Mouse (Mus musculus) neural tube, embryonic 10.5 days (tissue): Measurements from ENCODE around the gene Acod1.
A peak's percentile ranks its signal among the peaks of the same experiment; 100 is the strongest.

Experiments used
- DNase-seq: peaks from one replicate; pipeline ENCODE4 v3.0.0-alpha.2; 2017; ENCODE audit warnings: low spot score; ENCODE audit errors: extremely low spot score

The Acod1 gene

DNA sequence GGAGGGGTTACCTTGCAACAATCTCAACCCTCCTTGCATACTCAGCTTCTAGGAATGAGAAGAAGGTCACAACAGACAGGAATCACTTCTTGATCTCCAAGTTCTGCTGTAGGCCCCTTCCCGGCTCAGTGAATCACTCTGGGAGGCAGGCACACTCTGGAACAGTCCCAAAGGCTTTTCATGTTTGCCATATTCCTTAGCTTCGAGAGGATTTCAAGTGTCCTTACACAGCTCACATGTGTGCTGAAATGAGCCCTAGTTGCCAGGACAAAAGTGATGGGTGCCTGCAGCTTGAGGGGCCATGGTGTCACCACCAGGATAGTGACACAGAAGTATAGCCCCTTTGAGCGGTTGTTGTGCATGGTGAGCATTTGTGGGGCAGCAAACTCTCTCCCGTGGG, 26.0 kb downstream of the Acod1 start:
- DNase-seq: no peak

DNA sequence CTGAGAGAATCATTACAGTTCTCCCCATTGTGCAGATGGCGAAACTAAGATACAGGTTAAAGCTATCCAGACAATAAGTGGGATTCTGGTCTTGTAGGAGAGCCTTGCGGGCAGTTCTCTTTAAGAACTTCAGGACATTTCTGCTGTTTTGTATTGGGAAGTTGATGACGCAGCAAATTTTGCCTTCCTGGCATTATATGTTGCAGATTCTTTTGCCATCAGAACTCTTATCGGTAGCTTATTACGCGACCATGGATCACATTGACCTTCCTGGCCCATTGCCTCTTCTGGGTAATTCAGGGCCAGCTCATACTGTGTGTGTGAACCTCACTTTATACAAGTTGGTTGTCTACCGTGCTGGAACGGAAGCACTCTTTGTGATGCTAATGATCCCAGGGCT, 27.0 kb downstream of the Acod1 start:
- no peak for DNase-seq

DNA sequence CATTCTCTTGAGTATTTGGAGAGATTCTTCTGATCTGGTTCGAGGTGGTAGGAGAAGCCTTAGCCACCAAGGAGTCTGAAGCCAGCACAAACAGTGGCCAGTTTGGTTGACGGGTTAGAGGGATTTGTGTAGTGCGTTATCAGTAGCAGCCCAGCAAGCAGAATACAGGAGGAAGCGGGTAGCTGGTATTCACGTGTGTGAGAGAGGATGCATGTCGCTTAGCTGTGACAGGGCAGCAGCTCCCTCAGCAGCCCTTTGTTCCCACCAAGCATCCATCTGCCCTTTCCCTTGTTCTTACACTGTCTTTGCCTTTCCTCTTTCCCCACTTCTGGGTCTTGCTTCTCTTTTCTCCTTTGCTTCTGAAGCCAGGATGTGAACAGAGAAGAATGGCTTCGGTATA, 28.4 kb downstream of the Acod1 start:
- DNase-seq: no peak

DNA sequence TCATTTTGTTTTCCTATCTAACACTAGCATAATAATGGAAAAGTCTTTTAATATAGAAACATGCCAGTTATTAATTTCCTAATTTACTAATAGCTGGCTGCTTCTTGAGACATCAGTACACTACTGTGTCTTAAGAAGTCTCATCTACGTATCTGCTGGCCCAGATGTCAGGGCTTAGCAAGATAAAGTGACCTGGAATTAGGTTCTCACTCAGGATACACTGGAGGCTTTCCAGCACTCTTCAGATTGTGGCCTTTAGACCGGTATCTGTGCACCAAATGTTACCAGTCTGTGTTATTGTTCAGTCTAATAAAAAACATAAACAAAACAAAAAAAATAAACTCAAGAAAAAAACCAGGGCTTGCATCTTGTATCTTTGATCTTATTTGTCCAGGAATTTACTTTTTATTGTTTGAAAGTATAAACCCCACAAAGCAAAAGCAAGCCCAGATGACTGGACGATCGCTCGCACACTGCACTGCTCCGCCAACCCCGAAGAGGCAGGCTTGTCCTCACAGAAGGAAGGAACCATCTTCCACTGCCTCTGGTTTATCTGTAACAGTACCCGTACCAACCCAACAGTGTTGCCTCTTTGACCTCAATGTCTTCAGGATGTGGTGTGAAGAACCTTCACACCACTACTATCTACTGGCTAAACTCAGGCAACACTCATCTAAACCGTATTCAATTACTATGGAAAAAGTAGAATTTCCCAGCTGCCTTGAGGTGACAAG, 30.7 kb downstream of the Acod1 start:
- DNase-seq: no peak

DNA sequence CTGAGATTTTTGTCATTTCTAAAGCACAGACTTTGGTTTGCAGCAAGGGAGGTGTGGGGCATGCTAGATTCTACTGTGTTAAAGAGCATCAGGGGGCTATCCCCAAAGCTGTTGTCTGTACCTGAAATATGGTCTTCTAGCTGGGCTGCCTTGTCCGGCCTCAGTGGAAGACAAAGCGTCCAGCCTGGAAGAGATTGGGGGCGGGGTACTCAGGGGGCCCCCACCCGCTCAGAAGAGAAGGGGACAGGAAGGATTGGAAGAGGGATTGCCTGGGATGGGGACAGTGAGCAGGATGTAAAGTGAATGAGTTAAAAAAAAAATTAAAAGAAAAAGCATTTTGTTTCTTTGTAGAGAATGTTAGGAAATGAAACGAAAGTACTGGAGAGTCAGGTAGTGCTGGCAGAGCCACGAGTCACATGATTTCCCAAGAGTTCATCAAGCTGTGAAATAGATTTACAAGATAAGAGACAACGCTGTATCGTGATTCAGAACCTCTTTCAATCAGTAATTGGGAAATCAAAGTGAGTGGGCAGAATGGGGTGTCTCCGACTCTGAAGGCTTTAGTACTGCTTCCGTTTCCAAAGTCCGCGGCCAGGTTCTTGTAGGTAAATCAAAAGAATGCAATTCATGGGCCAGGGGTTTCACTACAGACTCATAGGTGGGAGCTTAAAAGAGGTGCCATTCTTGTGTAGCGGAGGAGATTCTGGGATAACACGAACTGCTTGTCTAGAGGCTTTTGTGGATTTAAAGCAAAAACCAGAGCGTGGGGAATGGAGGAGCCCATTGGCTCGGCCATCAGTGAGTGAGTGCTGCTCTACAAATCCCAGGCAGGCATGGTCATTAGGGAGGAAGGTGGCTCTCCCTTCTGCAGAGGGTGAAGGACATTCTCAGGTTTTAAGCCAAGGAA, 31.5 kb downstream of the Acod1 start:
- DNase-seq: no peak

DNA sequence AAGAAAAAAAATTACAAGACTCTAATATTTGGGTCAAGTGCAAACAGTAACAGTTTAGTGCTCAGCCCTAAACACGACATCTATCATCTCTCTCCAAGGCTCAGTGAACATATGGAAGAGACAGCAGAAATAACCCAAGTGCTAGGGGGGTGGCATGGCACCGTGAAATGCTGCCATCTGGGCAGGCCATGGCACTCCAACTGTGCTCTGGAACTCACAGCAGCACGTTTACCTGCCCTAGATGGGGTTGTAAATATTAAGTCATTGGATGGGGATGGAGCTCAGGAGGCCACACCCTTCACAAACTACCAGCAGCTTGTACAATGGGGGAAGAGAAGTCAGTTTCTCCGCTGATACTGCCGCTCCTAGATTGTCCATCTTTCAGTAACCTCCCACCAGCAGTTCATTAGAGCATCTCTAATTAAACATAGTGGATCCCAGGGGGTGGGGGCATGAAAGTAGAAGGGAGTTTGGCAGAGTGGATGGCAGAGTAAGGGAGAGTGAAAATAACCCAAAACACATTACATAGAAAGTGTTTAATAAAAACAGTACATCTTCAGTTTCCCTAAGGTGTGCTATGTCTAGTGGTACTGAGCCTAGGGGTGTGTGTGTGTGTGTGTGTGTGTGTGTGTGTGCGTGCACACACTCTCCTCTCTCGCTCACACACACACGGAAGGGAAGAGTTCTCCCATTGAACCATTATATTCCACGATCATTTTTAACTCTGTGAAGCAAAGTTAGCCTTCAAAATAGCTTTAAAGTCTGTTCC, 32.6 kb downstream of the Acod1 start:
- DNase-seq: no peak

DNA sequence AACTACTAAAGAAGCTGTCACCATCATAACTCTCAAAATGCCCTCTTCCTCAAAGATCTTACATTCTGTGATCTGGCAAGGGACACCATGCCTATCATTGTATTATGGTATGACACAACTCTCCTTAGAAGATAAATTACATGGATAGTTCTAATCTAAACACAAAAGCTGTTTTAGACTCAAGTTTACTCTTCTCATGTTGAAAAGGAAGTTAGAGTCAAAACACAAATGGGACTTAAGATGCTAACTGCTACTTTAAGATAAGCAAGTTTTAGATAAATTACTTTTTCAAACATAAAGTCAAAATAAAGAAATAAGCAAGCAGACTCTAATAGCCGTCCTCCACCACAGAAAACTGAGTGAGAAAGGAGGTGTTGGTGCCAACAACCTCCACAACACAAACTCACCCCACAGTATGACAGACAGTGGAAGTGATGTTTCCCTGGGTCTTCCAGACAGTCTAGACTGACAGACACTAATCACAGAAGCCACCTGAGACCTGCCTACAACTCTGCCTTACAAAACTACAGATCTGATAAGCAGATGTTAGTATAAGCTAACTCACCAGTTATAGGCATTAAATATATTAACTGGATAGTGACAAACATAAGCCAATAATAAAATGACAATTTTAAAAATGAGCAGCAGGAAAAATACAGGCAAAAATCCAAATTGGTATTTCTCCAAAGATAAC, 39.2 kb downstream of the Acod1 start:
- no peak for DNase-seq

DNA sequence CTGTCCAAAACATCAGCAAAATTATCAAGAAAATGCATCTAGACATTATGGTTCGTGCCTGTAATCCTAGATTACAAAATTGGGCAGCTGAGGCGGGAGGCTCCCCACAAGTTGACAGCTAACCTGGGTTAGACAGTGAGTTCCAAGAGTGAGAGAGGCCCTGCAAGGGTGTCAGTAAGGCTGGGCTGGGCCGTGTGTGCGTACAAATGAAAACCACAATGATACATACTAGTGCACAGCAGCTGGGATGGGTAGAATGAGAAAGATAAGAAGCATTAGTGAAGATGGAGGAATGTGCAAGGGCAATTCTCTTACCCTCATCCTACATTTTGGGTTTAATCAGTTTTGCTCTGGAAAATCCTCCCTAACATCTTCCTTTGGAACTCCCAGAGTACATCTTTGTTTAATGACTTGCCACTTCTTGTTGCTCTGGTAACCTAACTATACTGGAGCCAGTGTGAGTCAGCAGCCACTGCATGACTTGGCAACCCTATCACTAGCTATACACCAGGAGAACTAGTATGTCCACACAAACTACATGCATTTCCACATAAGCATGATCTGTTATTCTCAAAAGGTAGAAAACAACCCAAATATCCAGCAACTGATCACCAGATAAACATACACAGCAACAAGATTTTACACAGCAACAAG, 40.0 kb downstream of the Acod1 start:
- no peak for DNase-seq

DNA sequence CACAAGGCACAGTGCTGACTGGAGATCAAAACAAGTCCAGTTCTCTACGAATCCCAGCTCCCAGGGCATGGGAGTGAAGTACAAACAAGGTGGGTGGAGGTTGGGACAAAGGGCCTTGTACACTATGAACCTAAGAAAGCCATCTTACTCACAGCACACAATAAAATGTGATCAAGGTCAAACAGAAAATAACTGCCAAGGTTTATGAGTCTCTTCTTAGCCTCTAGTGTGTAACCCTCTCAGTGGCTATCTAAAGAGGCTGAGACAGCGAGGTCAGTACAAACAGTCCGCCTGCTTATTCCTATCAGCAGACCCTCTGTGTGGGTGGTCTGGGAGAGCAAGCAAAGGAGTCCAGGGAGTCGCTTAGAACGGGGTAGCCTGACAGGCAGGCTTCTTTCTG, 41.1 kb downstream of the Acod1 start:
- DNase-seq: no peak

DNA sequence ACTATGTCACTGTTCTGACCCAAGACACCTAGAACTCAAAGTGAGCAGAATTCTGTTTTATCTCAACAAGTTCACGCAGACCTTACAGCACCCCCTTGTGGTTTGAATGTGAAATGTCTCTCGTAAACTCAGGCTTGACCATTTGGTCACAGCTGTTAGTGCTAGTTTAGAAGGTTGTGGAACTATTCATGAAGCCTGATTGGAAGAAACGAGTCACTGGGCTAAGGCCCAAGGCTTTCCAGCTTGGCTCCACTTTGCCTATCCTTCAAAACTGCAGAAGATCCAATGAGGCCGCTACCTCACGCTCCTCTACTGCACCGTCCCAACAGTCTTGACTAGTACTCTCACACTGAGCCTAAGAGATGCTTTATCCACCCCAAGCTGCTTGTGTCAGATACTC, 41.8 kb downstream of the Acod1 start:
- peak; percentile 32 for DNase-seq

DNA sequence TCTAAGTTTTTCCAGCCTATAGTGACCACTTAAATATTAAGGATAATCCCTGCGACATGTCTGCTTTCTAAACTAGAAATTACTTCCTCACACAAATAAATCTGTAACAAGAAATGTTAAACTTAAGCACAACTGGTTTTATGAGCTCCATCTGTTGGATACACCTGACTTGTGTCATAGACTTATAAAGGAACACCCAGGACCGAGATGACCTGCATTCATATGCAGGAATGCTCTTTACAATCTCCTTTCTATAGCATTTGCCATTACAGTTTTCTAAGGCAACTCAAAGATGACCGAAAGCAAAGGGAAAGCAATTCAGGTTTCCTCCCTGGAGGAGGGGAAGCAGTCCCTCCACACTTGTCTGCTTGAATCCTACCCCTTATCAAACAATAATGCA, 46.5 kb downstream of the Acod1 start:
- DNase-seq: no peak

DNA sequence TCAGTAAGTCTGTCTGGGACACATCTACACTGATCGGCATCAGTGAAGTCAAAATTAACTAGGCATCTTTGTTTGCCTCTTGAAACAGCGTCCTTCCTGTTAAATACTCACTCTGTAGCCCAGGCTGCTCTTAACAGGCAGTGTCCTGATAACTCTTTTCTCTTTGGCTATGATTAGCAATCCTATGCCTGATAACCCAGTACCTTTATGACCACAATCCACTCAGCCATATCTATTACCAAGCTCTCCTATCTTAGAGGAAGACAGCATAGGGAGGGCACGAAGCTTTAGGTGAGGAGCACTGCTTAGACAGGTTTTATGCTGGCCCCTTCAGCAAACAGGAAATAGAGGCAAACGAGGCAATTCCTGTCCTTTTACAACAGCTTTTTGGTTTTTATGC, 46.9 kb downstream of the Acod1 start:
- DNase-seq: no peak

DNA sequence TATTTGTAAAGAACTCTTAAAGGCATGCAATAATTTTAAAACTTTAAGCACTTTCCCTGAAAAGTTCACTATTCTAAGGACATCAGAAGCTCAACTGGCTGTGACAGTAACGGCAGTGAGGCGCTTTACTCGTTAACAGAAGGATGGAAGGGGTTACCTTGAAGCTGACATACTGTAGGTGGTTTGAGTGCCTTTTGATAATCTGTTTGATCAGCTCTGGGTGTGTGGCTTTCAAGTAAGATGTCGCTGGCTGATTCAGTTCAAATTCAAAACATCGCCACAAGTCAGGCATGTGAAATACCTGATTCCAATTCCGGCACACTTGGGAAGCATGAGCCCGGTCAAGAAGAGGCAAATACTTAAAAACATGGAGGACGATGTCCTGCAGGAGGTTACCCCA, 48.3 kb downstream of the Acod1 start:
- DNase-seq: no peak

DNA sequence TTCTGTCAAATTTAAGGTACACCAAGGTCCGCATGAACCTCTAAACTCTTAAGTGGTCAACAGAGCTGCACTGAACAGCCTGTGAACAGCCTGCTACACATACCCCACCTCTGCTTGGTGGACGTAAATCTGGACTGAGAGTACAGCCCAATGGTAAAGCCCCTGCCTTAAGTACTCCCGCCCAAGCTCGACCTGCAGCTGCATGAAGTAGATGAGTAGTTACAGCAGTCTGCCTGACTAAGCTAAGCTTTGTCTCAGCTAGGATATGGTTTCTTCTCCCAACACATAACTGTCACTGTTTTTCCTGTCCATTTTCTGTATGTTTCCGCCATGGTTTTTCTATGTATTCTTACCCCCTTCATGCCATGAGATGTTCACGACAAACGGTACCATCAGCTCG, 49.0 kb downstream of the Acod1 start:
- no peak for DNase-seq

DNA sequence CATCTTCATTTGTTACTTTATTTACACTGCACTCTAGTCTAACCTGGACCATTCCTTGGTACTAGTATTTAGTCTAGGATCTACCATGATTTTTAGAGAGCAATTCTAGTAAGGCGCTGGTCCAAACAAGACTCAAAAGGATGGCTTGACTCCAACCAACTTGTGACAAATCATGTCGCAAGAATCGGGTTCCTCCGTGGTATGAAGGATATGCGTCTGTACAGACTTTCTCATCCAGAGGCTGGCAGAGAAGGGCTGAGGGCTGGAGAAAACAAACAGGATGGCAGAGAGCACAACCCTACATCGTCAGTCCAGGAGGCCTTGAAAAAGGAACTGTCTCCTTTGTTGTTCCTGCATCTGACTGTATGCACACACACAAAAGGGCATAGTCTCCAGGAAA, 49.8 kb downstream of the Acod1 start:
- no peak for DNase-seq

DNA sequence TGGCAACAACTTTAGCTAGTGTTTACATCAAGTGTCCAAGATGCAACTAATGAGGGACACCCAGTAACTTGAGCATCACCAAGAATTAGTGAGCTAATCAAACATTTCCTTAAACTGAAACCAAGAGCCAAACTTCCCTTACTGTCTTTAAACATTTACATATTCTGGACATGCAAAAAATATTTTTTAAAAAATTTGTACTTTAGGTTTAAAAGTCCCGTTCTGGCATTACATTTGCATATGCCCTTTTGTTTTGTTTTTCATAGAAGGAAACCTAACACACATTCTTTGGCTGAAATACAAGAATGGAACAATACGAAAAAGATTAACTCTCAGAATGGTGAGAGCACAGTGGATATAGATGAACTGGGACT, 51.4 kb downstream of the Acod1 start:
- no peak for DNase-seq

DNA sequence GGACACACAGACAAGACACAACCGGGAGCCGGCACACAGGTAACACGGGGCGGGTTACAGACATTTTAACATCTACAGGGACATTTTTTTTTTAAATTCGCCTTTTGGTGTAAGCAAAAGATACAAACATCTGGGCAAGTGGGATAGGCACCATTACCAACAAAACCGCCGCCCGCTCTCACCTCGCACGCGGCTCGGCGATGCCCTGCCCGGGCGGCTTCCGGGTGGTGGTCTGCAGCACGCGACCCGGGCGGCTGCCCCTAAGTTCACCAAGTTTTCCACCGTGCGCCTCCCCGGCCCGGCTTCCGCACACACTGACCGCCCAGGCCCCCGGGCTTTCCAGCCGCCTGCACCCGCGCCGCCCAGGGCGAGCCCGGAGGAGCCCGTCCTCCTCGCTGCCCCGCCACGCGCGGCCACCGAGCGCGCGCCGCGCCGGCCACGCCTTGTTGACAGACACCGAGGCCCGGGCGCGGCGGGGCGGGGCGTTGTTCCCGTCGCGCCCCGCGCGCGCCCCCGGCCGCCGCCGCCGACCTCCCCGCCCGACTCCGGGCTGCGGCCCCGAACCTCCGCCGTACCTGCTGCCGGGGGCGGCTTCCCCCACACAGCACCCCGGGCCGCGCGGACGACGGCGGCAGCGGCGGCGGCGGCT, 51.9 kb downstream of the Acod1 start:
- peak; percentile 84 for DNase-seq

DNA sequence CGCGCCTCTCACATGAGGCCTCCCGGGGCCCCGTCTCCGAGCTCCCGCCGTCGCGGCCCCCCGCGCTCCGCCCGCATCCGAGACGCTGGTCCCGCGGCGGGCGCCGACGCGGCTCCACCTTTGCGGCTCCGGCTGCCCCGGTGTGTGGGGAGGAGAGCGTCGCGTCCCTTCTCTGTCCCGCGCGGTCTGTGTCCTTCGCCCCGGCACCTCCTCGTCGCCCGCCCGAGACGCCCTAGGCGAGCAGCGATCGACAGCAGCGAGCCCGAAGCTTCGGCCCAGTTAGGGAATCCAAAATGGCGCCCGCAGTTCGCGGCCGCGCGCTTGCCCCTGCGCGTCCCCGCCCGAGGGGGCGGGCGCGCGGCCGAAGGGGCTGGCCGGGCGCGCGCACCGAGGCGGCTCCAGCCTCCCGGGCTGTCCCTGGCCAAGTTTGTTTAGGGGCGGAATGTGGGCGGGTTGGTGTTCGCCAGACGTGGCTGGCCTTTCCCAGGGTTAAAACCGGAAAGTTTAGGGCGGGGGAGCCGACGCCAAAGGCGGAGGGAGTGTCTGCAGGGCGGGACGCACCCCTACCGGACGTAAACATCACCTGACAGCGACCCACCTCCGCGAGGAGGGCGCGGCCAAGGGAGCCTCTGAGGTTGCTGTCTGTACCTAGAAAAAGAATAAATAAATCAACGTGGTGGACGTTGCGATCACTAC, 52.6 kb downstream of the Acod1 start, which contains the start of gene Fbxl3:
TSS of gene Fbxl3 (minus strand) at position 329 of the 696 bp plus-strand sequence.
- peak; percentile 86 for DNase-seq

DNA sequence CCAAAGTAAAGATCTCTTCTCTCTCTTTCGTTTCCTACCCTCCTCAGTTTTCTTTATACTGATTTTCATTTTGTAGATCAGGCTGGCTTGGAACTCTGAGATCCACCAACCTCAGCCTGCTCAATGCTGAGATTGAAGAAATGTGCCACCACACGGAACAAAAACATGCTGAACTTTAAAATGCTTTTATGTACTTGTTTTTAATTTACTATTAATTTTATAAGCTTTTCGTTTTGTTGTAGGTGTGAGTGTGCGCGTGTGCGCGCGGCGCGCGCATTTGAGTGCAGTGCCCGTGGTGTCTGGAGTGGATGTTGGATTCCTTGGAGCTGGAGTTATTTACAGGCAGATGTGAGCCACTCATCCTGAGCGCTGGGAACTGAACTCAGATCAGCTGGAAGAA, 53.5 kb downstream of the Acod1 start:
- no peak for DNase-seq

DNA sequence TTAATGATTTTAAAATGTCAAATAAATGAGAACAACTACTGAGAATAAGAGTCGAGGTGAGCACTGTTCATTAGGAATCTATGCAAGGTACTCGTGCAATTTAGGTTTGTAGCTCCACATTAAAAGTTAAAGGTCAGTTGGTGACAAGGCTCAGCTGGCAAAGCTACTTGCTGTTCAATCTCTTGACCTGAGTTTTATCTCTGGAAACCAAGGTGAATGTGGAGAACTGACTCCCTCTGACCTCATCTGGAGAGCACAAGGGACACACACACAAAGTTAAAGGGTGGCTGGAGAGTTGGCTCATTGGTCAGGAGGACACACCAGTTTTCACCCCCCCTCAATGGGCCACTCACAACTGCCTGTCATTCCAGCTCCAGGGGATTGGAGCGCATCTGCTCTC, 54.4 kb downstream of the Acod1 start:
- no peak for DNase-seq
